Mouse (Mus musculus): ENCODE measurements around the gene Pmf1. TPM values are rescaled to one million over a fixed set of nuclear protein-coding genes. Genes with fewer than 3 reads are reported as not detected.

The Pmf1 gene
- total RNA-seq, 2 experiments from 2014 or later = 6.5 to 6.6 TPM

DNA sequence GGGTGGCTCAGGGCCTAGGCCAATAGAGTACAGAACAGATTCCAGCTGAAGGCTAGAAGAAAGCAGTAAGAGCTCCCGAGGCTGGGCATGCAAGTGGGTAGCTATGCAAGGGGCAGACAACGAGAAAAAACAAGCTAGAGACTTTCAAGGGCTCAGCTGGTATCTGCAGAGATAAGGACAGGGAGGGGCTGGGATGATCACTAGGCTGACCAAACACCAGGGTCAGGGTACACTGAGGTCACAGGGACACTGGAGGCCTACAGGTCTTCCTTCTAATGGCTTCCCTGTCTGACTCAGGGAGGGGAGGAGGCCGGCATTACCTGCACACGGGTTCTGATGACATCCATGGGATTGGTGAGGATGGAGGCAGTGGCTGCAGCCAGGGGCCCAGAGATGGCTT lies 5.5 kb upstream of the Pmf1 start:
- no peak overlapping the region for H3K4me3 ChIP-seq
- H3K27ac ChIP-seq = no peak overlapping the region
- no peak for TF ChIP-seq CTCF (IDR thresholded peaks at IDR 0.05)
- DNase-seq (ENCODE audit: extremely low spot score in 1 of 2, low spot score in 2 of 2) = no peak
- intact Hi-C loops (cut with DNase I) = no loop called here

GRCm38 (mm10) chr3:88412636-88413035 lies 2.5 kb upstream of the Pmf1 start:
- no peak for TF ChIP-seq CTCF (IDR thresholded peaks at IDR 0.05)
- DNase-seq (ENCODE audit: extremely low spot score in 1 of 2, low spot score in 2 of 2) = no peak
- no peak overlapping the region for H3K27ac ChIP-seq
- H3K4me3 ChIP-seq = no peak overlapping the region
- intact Hi-C loops (cut with DNase I) = no loop called here

DNA sequence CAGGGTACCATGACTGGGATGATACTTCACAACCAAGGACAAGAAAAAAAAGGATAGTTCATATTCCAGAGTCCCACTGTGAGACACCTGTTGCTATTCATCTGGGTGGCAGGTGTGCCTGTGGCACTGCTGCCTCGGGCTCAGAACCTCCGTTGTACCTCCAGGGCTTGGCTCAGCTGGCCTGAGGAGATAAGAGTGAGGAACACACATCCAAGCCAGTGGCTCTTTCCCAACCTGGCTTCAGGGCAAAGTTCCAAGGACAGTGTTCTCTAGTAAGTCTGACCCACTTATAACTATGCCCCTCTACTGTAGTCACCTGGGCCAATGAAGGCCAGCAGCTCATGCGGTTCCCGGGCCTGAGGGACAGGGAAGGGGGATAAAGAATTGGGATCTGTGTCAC lies 1.6 kb upstream of the Pmf1 start:
- intact Hi-C loops (cut with DNase I) = loop anchor here (2.0 kb wide), 1 partner anchor 13 kb away; the partner anchor contains the start of gene Slc25a44
- no peak for TF ChIP-seq CTCF (IDR thresholded peaks at IDR 0.05)
- H3K4me3 ChIP-seq = no peak overlapping the region
- DNase-seq (ENCODE audit: extremely low spot score in 1 of 2, low spot score in 2 of 2) = no peak
- H3K27ac ChIP-seq = no peak overlapping the region

- intact Hi-C loops (cut with DNase I) = loop anchor here (1.0 to 2.0 kb wide), 2 partner anchors 14 to 26 kb away; partner anchors contain the start of gene Slc25a44
- DNase-seq (ENCODE audit: extremely low spot score in 1 of 2, low spot score in 2 of 2) = no peak
- H3K27ac ChIP-seq = peak overlapping the region; percentile 95
- H3K4me3 ChIP-seq = peak overlapping the region; percentile 61
- no peak for TF ChIP-seq CTCF (IDR thresholded peaks at IDR 0.05)
Measured at GRCm38 (mm10) chr3:88410645-88411031, 507 bp upstream of the Pmf1 start.

- H3K4me3 ChIP-seq = no peak overlapping the region
- intact Hi-C loops (cut with DNase I) = loop anchor here (5.0 kb wide), 1 partner anchor 118 kb away; no protein-coding TSS in a partner anchor
Measured at GRCm38 (mm10) chr3:88408953-88409352, 1.2 kb downstream of the Pmf1 start.

GRCm38 (mm10) chr3:88407529-88407928 lies 2.6 kb downstream of the Pmf1 start:
- no peak for DNase-seq (ENCODE audit: extremely low spot score in 1 of 2, low spot score in 2 of 2)
- intact Hi-C loops (cut with DNase I) = loop anchor here (1.0 to 5.0 kb wide), 2 partner anchors 60 to 120 kb away; no protein-coding TSS in a partner anchor
- no peak overlapping the region for H3K27ac ChIP-seq
- no peak overlapping the region for H3K4me3 ChIP-seq
- no peak for TF ChIP-seq CTCF (IDR thresholded peaks at IDR 0.05)

More at GRCm38 (mm10) chr3:88408953-88409352, 1.2 kb downstream of the Pmf1 start:
- no peak for DNase-seq (ENCODE audit: extremely low spot score in 1 of 2, low spot score in 2 of 2)
- H3K27ac ChIP-seq = no peak overlapping the region
- no peak for TF ChIP-seq CTCF (IDR thresholded peaks at IDR 0.05)

GRCm38 (mm10) chr3:88407090-88407489 lies 3.0 kb downstream of the Pmf1 start:
- intact Hi-C loops (cut with DNase I) = loop anchor here (1.0 to 5.0 kb wide), 2 partner anchors 60 to 120 kb away; no protein-coding TSS in a partner anchor
- 0 out of 2 replicates have a peak overlapping the region, but pooled peaks have one; percentile 16 for H3K27ac ChIP-seq
- TF ChIP-seq CTCF (IDR thresholded peaks at IDR 0.05) = peak; percentile 89
- no peak overlapping the region for H3K4me3 ChIP-seq
- DNase-seq (ENCODE audit: extremely low spot score in 1 of 2, low spot score in 2 of 2) = peak; percentile 37 to 56

DNA sequence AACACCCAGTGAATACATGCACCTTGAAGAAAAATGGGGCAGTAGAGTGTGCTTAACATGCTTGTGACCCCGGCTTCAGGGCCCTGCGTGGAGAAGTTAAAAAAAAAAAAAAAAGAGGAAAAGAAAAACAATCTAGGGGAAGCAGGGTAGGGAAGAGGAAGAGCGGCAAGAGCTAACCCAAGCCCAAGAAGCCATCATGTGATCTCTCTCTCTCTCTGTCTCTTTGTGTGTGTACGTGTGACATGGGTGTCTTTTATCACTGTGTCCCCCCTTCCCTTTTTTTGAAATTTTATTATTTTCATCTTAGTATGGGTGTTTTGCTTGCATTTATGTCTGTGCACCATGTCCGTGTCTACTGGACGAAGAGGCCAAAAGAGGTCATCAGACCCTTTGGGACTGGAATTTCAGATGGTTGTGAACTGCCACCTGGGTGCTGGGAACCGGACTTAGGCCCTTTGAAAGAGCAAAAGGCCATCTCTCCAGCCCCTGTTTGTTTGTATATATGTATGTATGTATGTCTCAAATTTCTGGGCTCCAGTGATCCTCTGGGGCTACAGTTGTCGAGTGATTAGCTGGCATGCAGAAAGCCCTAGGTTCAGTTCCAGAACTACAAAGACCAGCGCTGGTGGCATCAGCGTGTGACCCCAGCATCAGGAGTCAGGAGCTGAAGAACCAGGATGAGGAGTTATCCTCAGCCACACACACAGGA lies 6.5 kb downstream of the Pmf1 start:
- DNase-seq (ENCODE audit: extremely low spot score in 1 of 2, low spot score in 2 of 2) = no peak
- TF ChIP-seq CTCF (IDR thresholded peaks at IDR 0.05) = no peak
- Histone ChIP-seq H3K4me3 (no peak overlapping the region), H3K27ac (no peak overlapping the region)
- intact Hi-C loops (cut with DNase I) = no loop called here

DNA sequence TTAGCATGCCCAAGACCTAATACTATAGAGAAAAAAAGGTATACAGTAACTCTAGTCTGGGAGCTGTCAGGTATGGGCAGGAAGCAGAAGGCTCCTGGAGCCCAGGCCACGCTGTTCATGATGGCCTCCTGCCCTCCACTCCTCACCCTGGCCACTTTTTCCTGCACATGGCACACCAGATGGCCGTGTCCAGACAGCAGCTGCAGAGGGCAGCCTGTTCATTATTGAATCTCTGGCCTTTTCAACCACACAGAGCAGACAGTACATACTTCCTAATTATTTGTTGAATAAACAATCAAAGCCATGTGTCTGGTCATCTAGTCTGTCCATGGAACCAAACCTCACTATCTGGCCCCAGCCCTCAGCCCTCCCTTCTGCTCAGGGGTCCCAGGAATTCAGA lies 11.5 kb downstream of the Pmf1 start:
- Histone ChIP-seq H3K4me3 (no peak overlapping the region), H3K27ac (no peak overlapping the region)
- no peak for TF ChIP-seq CTCF (IDR thresholded peaks at IDR 0.05)
- intact Hi-C loops (cut with DNase I) = no loop called here
- DNase-seq (ENCODE audit: extremely low spot score in 1 of 2, low spot score in 2 of 2) = no peak

- no peak for DNase-seq (ENCODE audit: extremely low spot score in 1 of 2, low spot score in 2 of 2)
- TF ChIP-seq CTCF (IDR thresholded peaks at IDR 0.05) = no peak
- intact Hi-C loops (cut with DNase I) = no loop called here
- no peak overlapping the region for H3K27ac ChIP-seq
- no peak overlapping the region for H3K4me3 ChIP-seq
Measured at GRCm38 (mm10) chr3:88395742-88396141, 14.4 kb downstream of the Pmf1 start.

DNA sequence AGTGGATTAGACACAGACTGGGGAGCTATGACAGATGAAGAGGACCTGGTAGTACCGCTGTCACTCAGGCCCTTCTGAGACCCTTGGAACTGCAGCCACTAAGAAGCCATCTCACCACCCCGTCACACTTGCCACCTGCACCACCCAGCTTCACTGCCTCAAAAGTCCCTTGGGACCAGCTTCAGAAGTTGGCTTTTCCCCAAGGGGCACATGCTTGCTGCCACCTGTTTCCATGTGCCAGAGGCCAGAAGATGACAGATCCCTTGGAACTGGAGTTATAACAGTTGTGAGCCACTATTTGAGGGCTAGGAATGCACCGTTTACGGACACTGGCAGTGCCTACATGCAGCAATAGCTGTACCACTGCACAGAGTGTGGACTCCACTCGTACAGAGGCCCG lies 14.8 kb downstream of the Pmf1 start:
- intact Hi-C loops (cut with DNase I) = no loop called here
- H3K27ac ChIP-seq = no peak overlapping the region
- TF ChIP-seq CTCF (IDR thresholded peaks at IDR 0.05) = no peak
- H3K4me3 ChIP-seq = no peak overlapping the region
- DNase-seq (ENCODE audit: extremely low spot score in 1 of 2, low spot score in 2 of 2) = no peak

DNA sequence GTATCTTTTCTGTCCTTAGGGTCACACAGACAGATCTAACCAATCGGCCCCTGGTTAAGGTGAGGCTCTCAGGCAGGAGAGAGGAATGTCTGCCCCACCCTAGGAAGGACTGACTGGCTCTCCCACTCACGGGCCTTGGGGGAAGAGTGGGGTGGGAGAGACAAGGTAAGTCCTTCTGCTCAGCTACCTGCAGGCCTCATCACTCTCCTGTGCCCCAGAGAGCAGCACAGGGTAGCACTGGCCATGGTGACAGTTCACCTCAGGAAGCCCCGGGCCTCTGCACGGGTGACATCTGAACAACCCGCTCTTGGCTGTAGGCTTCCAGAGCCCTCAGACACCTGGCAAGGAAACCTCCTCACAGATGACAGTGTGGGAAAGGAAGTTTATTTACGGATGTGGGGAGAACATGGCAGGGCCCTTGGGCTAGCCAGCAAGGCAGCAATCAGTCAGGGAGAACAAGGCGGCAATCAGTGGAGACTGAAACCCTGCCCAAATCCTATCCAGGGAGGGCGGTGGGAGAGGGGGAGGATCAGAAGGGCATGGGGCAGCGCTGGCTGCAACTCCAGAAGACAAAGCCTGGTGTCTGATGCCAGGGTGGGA lies 16.3 kb downstream of the Pmf1 start:
- no peak for TF ChIP-seq CTCF (IDR thresholded peaks at IDR 0.05)
- Histone ChIP-seq H3K4me3 (no peak overlapping the region), H3K27ac (no peak overlapping the region)
- DNase-seq (ENCODE audit: extremely low spot score in 1 of 2, low spot score in 2 of 2) = no peak
- intact Hi-C loops (cut with DNase I) = no loop called here

Data from left cerebral cortex, adult 2 months (tissue).